Mouse (Mus musculus) heart, adult 18-20 months (tissue): ENCODE results near the gene Slc25a22. TPM values are rescaled to one million over a fixed set of nuclear protein-coding genes. Genes with fewer than 3 reads are reported as not detected.

Experiments
- total RNA-seq, 2 experiments: library from RNA; stranded (reverse); gene quantifications; 2 replicates each; pipeline ENCODE4 v1.2.3; 2021

Gene Slc25a22
- total RNA-seq, 2 experiments from 2014 or later: 45.6 to 59.1 TPM

Other genes starting within 250 kb of the Slc25a22 start
- 100 to 1,000 TPM in 1 of 2 experiments, 10 to 100 TPM in 1; 91.4 to 103 TPM for gene Hras, start 243.9 kb downstream of the Slc25a22 start, total RNA-seq
- 1 to 10 TPM; 2.0 to 3.4 TPM for gene Lrrc56, start 243.7 kb downstream of the Slc25a22 start, total RNA-seq
- not detected for gene Lmntd2, start 223.8 kb downstream of the Slc25a22 start, total RNA-seq
- under 1 TPM; 0.57 to 0.87 TPM for gene Rassf7, start 222.0 kb downstream of the Slc25a22 start, total RNA-seq
- gene Phrf1, start 209.1 kb downstream of the Slc25a22 start, total RNA-seq: 10 to 100 TPM; 33.7 to 34.8 TPM
- gene Irf7, start 171.4 kb downstream of the Slc25a22 start, total RNA-seq: 1 to 10 TPM; 2.3 to 3.1 TPM
- not detected for gene Cdhr5, start 161.1 kb downstream of the Slc25a22 start, total RNA-seq
- gene Sct, start 158.8 kb downstream of the Slc25a22 start, total RNA-seq: not detected
- gene Drd4, start 145.9 kb downstream of the Slc25a22 start, total RNA-seq: not detected
- gene Deaf1, start 110.2 kb downstream of the Slc25a22 start, total RNA-seq: 10 to 100 TPM; 11.7 to 12.6 TPM
- gene Tmem80, start 110.2 kb downstream of the Slc25a22 start, total RNA-seq: 10 to 100 TPM; 14.6 to 15.7 TPM
- 1 to 10 TPM; 1.7 to 3.0 TPM for gene Eps8l2, start 99.0 kb downstream of the Slc25a22 start, total RNA-seq
- gene Taldo1, start 45.7 kb downstream of the Slc25a22 start, total RNA-seq: 100 to 1,000 TPM; 106 to 141 TPM
- gene Gatd1, start 23.8 kb downstream of the Slc25a22 start, total RNA-seq: 10 to 100 TPM; 11.3 to 12.4 TPM
- gene Cend1, start 8.4 kb downstream of the Slc25a22 start, total RNA-seq: 1 to 10 TPM in 1 of 2 experiments, under 1 TPM in 1; 0.80 to 1.3 TPM
- gene Pidd1, start 6.1 kb upstream of the Slc25a22 start, total RNA-seq: under 1 TPM; 0.21 to 0.42 TPM
- 1,000 to 10,000 TPM in 1 of 2 experiments, 100 to 1,000 TPM in 1; 998 to 1,000 TPM for gene Rplp2, start 9.5 kb upstream of the Slc25a22 start, total RNA-seq
- gene Pnpla2, start 17.3 kb upstream of the Slc25a22 start, total RNA-seq: 100 to 1,000 TPM; 387 to 566 TPM
- gene Cracr2b, start 23.2 kb upstream of the Slc25a22 start, total RNA-seq: 10 to 100 TPM; 22.5 to 23.3 TPM
- 100 to 1,000 TPM; 320 to 330 TPM for gene Cd151, start 29.5 kb upstream of the Slc25a22 start, total RNA-seq
- gene Polr2l, start 37.2 kb upstream of the Slc25a22 start, total RNA-seq: 10 to 100 TPM; 82.3 to 97.7 TPM
- gene Tspan4, start 37.3 kb upstream of the Slc25a22 start, total RNA-seq: 10 to 100 TPM; 18.9 to 22.9 TPM
- 10 to 100 TPM; 48.2 to 50.9 TPM for gene Chid1, start 102.0 kb upstream of the Slc25a22 start, total RNA-seq
- gene Ap2a2, start 124.3 kb upstream of the Slc25a22 start, total RNA-seq: 10 to 100 TPM; 60.7 to 60.8 TPM
- gene Muc6, start 217.4 kb upstream of the Slc25a22 start, total RNA-seq: not detected